Mouse (Mus musculus) urinary bladder, adult 2 months (tissue): Measurements from ENCODE around the gene Hsf2. TPM values are rescaled to one million over a fixed set of nuclear protein-coding genes. Genes with fewer than 3 reads are reported as not detected.
"Not testable (repeated sequence)": the region's sequence is repeated elsewhere in the genome, so short reads cannot be mapped to it uniquely, and the experiment has no call there.

ENCODE experiments used
- DNase-seq: peaks from one replicate; pipeline ENCODE4 v3.0.0; 2022; ENCODE audit warnings: low spot score
- polyA plus RNA-seq: library from polyadenylated mRNA; depleted of rRNA; stranded (reverse); fragments of >200 nt; gene quantifications from 2 replicates; pipeline ENCODE4 v1.2.3, GENCODE M21; 2012; rRNA removed

The Hsf2 gene
- polyA plus RNA-seq, 1 experiment = 10.7 TPM

DNA sequence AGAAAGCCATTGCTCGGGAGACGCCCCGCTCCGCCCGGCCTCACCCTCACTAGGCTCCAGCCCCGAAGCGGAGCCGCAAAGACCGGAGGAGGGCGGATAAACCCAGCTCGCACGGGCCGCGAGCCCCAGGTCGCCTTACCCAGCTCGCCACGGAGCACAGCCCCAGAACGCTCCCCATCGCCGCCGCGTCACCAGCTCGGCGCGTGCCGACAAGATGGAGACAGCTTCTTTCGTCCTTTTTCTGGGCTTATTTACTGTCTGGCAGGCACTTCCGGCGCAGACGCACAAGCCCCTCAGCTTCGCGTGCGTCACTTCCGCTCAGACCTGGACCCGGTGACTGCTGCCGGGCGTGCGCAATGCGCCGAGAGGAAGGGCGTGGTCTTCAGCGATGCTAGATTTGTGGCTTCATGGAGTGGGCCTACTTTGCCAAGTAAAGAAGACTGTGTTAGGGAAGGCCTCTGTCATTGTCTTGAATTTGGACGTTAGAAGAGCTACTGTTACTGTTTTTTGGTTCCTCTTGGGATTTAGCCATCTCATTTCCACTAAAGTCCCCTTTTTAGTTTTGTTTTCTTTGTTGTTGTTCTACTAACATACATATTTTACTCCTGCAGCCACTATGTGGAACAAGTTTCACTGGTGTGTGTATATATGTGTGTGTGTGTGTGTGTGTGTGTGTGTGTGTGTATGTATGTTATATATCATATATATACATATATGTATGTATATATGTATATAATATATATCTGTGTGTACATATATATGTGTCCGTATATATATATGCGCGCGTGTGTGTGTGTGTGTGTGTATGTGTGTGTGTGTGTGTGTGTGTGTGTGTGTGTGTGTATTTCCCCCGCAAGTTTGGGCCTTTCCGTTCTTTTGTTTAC, 46.3 kb downstream of the Hsf2 start, which contains the start of gene Serinc1:
Serinc1 (minus strand) TSS at position 313 of the 884 bp plus-strand sequence.
- DNase-seq = peak; percentile 82

DNA sequence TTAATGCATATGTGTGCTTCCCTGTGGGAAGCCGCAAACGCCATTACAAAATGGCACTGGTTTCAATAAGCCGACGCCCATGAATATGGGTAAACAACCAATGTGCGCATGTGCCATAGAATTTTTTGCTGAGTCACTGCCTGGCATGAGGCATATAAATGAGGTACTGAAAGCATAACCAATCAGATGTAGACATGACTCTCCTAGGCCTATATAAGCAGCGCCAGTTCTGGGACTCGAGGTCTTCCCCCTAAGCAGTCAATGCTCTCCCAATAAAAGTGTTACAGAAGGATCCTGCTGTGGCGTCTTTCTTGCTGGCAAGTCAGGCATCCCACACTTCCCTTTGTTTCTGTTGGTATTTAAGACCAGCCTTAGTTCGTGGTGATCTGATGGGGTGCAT, 57.7 kb downstream of the Hsf2 start:
- not testable (repeated sequence) for DNase-seq

- no peak for DNase-seq
These were observed 63.4 kb downstream of the Hsf2 start for GRCm38 (mm10) chr10:57549631-57550030.

- no peak for DNase-seq
These were observed 67.5 kb downstream of the Hsf2 start for GRCm38 (mm10) chr10:57553719-57554118.

DNA sequence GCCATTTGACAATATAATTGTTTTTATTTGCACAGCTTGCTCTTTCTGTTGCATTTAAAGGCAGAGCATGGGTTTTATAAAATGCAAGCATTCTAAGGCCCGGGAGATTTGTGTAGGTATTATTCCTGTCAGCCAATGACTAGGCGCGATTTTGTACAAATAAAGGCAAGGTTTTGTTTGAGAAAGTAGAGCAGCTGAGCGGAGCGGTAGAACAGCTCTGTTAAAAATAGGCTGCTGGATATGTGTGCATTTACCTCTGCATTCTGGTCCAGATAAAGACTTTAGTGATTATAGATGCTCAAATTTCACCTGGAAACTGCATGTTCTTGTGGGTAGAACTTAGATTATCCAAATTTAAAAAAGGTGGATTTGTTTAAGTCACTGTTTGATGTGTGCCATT, 71.4 kb downstream of the Hsf2 start:
- no peak for DNase-seq

Other genes starting within 250 kb of the Hsf2 start
- 154 and 172 TPM in 2 replicates for gene Serinc1, start 46.1 kb downstream of the Hsf2 start, polyA plus RNA-seq
- gene Pkib, start 145.6 kb downstream of the Hsf2 start, polyA plus RNA-seq = 0.92 and 1.3 TPM in 2 replicates